Mouse (Mus musculus) forebrain, embryonic 12.5 days (tissue): ENCODE measurements around the gene Irf1. TPM values are rescaled to one million over a fixed set of nuclear protein-coding genes. Genes with fewer than 3 reads are reported as not detected.

Source experiments
- ATAC-seq: fragments of 200-750 bp; cut with Nextera tagmentation; 2 replicates; pipeline ENCODE4 v1.8.0; 2017; ENCODE audit warnings: moderate TSS enrichment; ENCODE audit not compliant: low FRiP score
- H3K27ac ChIP-seq: fragments of 300-500 bp; sonication (generic); 2 replicates; pipeline ENCODE4 v1.5.1; 2016; ENCODE audit warnings: mild to moderate bottlenecking
- H3K27me3 ChIP-seq: fragments of 300-500 bp; sonication (generic); 2 replicates; pipeline ENCODE4 v1.6.1; 2016; ENCODE audit warnings: mild to moderate bottlenecking
- H3K36me3 ChIP-seq: fragments of 300-500 bp; sonication (generic); replicated peaks from 2 replicates; pipeline ENCODE4 v1.6.1; 2016; ENCODE audit warnings: mild to moderate bottlenecking
- H3K4me1 ChIP-seq: fragments of 300-500 bp; sonication (generic); 2 replicates; pipeline ENCODE4 v1.6.1; 2016
- H3K4me2 ChIP-seq: fragments of 300-500 bp; sonication (generic); 2 replicates; pipeline ENCODE4 v1.6.1; 2016; ENCODE audit warnings: mild to moderate bottlenecking, moderate library complexity
- H3K4me3 ChIP-seq: fragments of 300-500 bp; sonication (generic); replicated peaks from 2 replicates; pipeline ENCODE4 v1.5.1; 2016; ENCODE audit warnings: mild to moderate bottlenecking
- H3K9ac ChIP-seq: fragments of 300-500 bp; sonication (generic); 2 replicates; pipeline ENCODE4 v1.6.1; 2016; ENCODE audit warnings: mild to moderate bottlenecking
- H3K9me3 ChIP-seq: fragments of 300-500 bp; sonication (generic); 2 replicates; pipeline ENCODE4 v1.6.1; 2016
- WGBS: fragments of 180-500 bp; shearing (Covaris S2); methylation state at CpG from one replicate; pipeline ENCODE4 v1.1.7; 2016; 5-methylcytosine and 5-hydroxymethylcytosine counted together
- polyA plus RNA-seq: library from polyadenylated mRNA; unstranded; fragments of >200 nt; fragmentation: Nextera tagmentation; extraction: Ambion mirVana; gene quantifications from 2 replicates; pipeline ENCODE4 v1.2.1, GENCODE M21; 2016

The Irf1 gene
- polyA plus RNA-seq, 1 experiment from 2014 or later = 3.9 TPM

GRCm38 (mm10) chr11:53774659-53775255 is 4.9 kb downstream of the Irf1 start:
- Histone ChIP-seq H3K9ac (no peak overlapping the region), H3K27me3 (peaks cover 11% of the 10 kb centered on the region; the same call in 1 of the 2 replicates), H3K36me3 (0 out of 2 replicates have a peak, but pooled peaks cover 3% of the 10 kb centered on the region), H3K4me2 (no peak overlapping the region), H3K4me1 (peaks cover 7% of the 10 kb centered on the region; the same call in 1 of the 2 replicates), H3K27ac (no peak overlapping the region), H3K4me3 (no peak overlapping the region), H3K9me3 (no peaks in the 10 kb centered on the region)
- ATAC-seq = no peak
- WGBS = 91% methylated on average over 13 of the region's 13 CpGs

DNA sequence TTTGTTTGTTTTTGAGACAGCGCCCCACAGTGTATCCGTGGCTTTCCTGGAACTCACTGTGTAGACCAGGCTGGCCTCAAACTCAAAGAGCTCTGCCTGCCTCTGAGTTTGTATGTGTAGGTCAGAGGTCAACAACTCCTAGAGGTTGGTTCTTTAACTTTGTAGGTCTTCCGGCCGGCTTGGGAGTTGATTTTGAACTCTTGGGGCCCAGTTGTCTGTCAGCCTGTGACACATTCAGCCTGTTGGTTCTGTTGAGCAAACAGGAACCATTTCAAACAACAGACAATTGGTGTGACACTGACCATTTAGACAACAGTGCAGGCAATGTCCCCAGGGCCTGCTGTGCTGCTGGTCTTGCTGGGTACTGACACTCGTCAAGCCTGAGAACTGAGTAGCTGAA is 7.9 kb downstream of the Irf1 start:
- Histone ChIP-seq H3K27ac (no peak overlapping the region), H3K9me3 (no peaks in the 10 kb centered on the region), H3K4me3 (no peak overlapping the region), H3K36me3 (0 out of 2 replicates have a peak, but pooled peaks cover 3% of the 10 kb centered on the region), H3K4me1 (no peaks in the 10 kb centered on the region), H3K27me3 (no peaks in the 10 kb centered on the region), H3K9ac (no peak overlapping the region), H3K4me2 (no peak overlapping the region)
- 80% methylated on average over 5 of the region's 5 CpGs for WGBS
- no peak for ATAC-seq

GRCm38 (mm10) chr11:53778455-53778854 is 8.6 kb downstream of the Irf1 start:
- H3K9me3 ChIP-seq = no peaks in the 10 kb centered on the region
- no peak overlapping the region for H3K9ac ChIP-seq
- H3K4me3 ChIP-seq = no peak overlapping the region
- 0 out of 2 replicates have a peak, but pooled peaks cover 3% of the 10 kb centered on the region for H3K36me3 ChIP-seq
- H3K4me1 ChIP-seq = no peaks in the 10 kb centered on the region
- H3K4me2 ChIP-seq = no peak overlapping the region
- no peak overlapping the region for H3K27ac ChIP-seq
- 80% methylated on average over 5 of the region's 5 CpGs for WGBS
- H3K27me3 ChIP-seq = no peaks in the 10 kb centered on the region
- ATAC-seq = no peak

GRCm38 (mm10) chr11:53779808-53780207 is 10.0 kb downstream of the Irf1 start:
- H3K27ac ChIP-seq = no peak overlapping the region
- H3K4me1 ChIP-seq = no peaks in the 10 kb centered on the region
- H3K4me2 ChIP-seq = no peak overlapping the region
- no peak for ATAC-seq
- WGBS = 87% methylated on average over 2 of the region's 2 CpGs
- no peaks in the 10 kb centered on the region for H3K36me3 ChIP-seq
- H3K27me3 ChIP-seq = no peaks in the 10 kb centered on the region
- no peak overlapping the region for H3K9ac ChIP-seq
- H3K4me3 ChIP-seq = no peak overlapping the region
- no peaks in the 10 kb centered on the region for H3K9me3 ChIP-seq

DNA sequence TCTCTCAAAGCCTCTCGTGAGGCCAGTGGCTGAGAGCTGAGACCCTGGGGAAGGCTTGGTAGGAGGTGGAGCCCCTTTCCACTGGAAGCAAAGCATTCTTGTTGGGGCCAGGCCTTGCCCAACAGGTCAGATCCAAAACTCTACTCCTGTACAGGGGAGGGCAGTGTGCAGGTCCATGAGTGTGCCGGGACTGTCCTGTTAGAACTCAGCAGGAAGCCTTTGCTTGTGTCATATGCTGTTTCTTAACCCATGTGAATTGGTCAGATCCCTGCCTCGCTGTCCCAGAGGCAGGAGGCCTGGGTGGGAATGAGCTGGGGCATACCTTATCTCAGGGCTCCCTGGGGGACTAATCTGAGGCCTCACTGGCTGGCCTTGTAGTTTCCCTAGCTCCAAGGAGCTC is 10.4 kb downstream of the Irf1 start:
- Histone ChIP-seq H3K4me3 (no peak overlapping the region), H3K27me3 (no peaks in the 10 kb centered on the region), H3K4me1 (no peaks in the 10 kb centered on the region), H3K27ac (no peak overlapping the region), H3K9me3 (no peaks in the 10 kb centered on the region), H3K4me2 (no peak overlapping the region), H3K36me3 (no peaks in the 10 kb centered on the region), H3K9ac (no peak overlapping the region)
- ATAC-seq = no peak
- WGBS = 66% methylated on average over 3 of the region's 3 CpGs

GRCm38 (mm10) chr11:53781201-53781775 is 11.5 kb downstream of the Irf1 start:
- WGBS = 87% methylated on average over 4 of the region's 4 CpGs
- no peak for ATAC-seq
- no peaks in the 10 kb centered on the region for H3K27me3 ChIP-seq

GRCm38 (mm10) chr11:53781964-53782363 is 12.2 kb downstream of the Irf1 start:
- no peak overlapping the region for H3K4me3 ChIP-seq
- no peak for ATAC-seq

More at GRCm38 (mm10) chr11:53781201-53781775, 11.5 kb downstream of the Irf1 start:
- H3K9me3 ChIP-seq = no peaks in the 10 kb centered on the region
- no peaks in the 10 kb centered on the region for H3K36me3 ChIP-seq
- no peak overlapping the region for H3K4me2 ChIP-seq
- no peak overlapping the region for H3K9ac ChIP-seq
- H3K4me1 ChIP-seq = no peaks in the 10 kb centered on the region
- no peak overlapping the region for H3K27ac ChIP-seq
- no peak overlapping the region for H3K4me3 ChIP-seq

GRCm38 (mm10) chr11:53783288-53783687 is 13.5 kb downstream of the Irf1 start:
- no peaks in the 10 kb centered on the region for H3K9me3 ChIP-seq
- H3K27me3 ChIP-seq = no peaks in the 10 kb centered on the region
- H3K27ac ChIP-seq = no peak overlapping the region
- WGBS = 89% methylated on average over 9 of the region's 9 CpGs
- no peak overlapping the region for H3K4me2 ChIP-seq
- H3K9ac ChIP-seq = no peak overlapping the region
- no peak overlapping the region for H3K4me3 ChIP-seq
- no peak for ATAC-seq
- H3K4me1 ChIP-seq = no peaks in the 10 kb centered on the region
- H3K36me3 ChIP-seq = no peaks in the 10 kb centered on the region

More at GRCm38 (mm10) chr11:53781964-53782363, 12.2 kb downstream of the Irf1 start:
- H3K36me3 ChIP-seq = no peaks in the 10 kb centered on the region
- H3K9me3 ChIP-seq = no peaks in the 10 kb centered on the region
- no peaks in the 10 kb centered on the region for H3K27me3 ChIP-seq
- whole genome bisulfite sequencing = 86% methylated on average over 7 of the region's 7 CpGs
- H3K4me2 ChIP-seq = no peak overlapping the region
- no peak overlapping the region for H3K27ac ChIP-seq
- no peak overlapping the region for H3K9ac ChIP-seq
- no peaks in the 10 kb centered on the region for H3K4me1 ChIP-seq

- H3K9ac ChIP-seq = no peak overlapping the region
- no peaks in the 10 kb centered on the region for H3K9me3 ChIP-seq
- H3K27me3 ChIP-seq = no peaks in the 10 kb centered on the region
- no peaks in the 10 kb centered on the region for H3K36me3 ChIP-seq
- 82% methylated on average over 3 of the region's 3 CpGs for whole genome bisulfite sequencing
- H3K4me2 ChIP-seq = no peak overlapping the region
- no peak overlapping the region for H3K4me3 ChIP-seq
- ATAC-seq = no peak
- H3K4me1 ChIP-seq = no peaks in the 10 kb centered on the region
- H3K27ac ChIP-seq = no peak overlapping the region
These were observed 15.6 kb downstream of the Irf1 start for GRCm38 (mm10) chr11:53785311-53785936.

DNA sequence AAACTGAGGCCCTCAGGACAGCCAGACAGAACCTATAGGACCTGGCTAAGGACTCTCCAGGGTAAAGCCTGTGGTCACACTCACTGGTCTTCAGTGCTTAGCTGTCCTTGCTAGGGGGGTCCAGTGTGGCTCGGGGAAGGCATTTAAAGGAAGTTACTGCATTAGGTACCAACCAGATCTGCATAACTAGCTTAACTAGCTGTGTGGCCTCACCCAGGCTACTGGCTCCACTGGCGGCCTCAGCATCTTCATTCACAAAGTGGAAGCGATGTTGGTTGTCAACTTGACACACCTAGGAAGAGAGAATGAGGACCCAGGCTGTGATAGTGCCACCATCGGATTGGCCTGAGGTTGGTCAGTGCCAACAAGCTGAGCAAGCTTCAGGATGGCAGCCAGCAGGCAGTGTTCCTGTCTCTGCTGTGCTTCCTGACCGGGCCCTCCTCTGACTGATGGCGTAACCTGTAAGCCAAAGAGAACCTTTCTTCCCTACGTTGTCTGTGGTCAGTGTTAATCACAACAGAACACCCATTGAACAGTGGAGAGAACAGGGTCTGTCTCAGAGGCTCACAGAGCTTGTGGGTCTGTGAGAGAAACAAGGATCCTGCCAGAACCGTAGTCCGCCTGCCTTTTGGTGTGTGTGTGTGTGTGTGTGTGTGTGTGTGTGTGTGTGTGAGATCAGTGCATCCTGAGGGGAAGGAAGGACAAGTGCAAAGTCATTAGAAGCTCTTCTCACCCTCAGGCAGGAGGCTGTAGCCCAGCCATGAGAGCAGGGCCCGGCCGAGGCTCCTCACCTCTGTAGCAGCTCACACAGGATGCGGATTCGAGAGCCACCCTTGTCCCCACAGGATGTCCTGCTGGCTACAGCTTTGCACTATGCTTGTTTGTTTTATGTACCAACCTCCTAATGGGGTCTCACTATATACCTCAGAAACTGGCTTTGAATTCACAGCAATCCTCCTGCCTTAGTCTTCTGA is 16.5 kb downstream of the Irf1 start:
- H3K4me1 ChIP-seq = no peaks in the 10 kb centered on the region
- H3K36me3 ChIP-seq = no peaks in the 10 kb centered on the region
- H3K4me2 ChIP-seq = no peak overlapping the region
- H3K4me3 ChIP-seq = no peak overlapping the region
- no peaks in the 10 kb centered on the region for H3K27me3 ChIP-seq
- no peak overlapping the region for H3K9ac ChIP-seq
- H3K9me3 ChIP-seq = no peaks in the 10 kb centered on the region
- ATAC-seq = no peak
- H3K27ac ChIP-seq = no peak overlapping the region
- 91% methylated on average over 13 of the region's 13 CpGs for WGBS

- no peak overlapping the region for H3K9ac ChIP-seq
- no peak overlapping the region for H3K4me2 ChIP-seq
- no peaks in the 10 kb centered on the region for H3K27me3 ChIP-seq
- no peaks in the 10 kb centered on the region for H3K9me3 ChIP-seq
- H3K4me1 ChIP-seq = no peaks in the 10 kb centered on the region
- no peak for ATAC-seq
- H3K36me3 ChIP-seq = no peaks in the 10 kb centered on the region
- no peak overlapping the region for H3K4me3 ChIP-seq
- WGBS = 71% methylated on average over 8 of the region's 8 CpGs
- H3K27ac ChIP-seq = no peak overlapping the region
These were observed 18.4 kb downstream of the Irf1 start for GRCm38 (mm10) chr11:53788196-53788595.

DNA sequence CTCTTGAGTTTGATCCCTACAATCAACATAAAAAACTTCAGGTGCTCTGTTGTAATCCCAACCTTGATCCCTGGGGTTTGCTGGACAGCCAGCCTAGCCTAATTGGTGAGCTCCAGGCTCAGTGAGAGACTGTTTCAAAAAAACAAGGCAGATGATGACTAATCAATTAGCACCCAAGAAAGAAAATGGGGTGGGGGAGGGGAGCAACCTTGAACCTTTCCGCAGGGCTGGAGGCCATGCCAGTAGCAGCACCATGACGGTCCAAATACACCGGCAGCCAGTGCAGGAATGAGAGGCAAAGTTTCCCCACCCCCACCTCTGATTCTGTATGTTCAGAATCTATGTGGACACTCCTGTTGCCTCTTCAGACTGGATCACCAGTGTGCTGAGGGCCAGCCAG is 19.5 kb downstream of the Irf1 start:
- Histone ChIP-seq H3K36me3 (no peaks in the 10 kb centered on the region), H3K9ac (no peak overlapping the region), H3K27ac (no peak overlapping the region), H3K4me1 (no peaks in the 10 kb centered on the region), H3K4me2 (no peak overlapping the region), H3K9me3 (no peaks in the 10 kb centered on the region), H3K27me3 (no peaks in the 10 kb centered on the region), H3K4me3 (no peak overlapping the region)
- WGBS = 79% methylated on average over 3 of the region's 3 CpGs
- no peak for ATAC-seq
